Mouse (Mus musculus) brain, embryonic 14.5 days (tissue): ENCODE data around the gene H2-Ab1.

Source experiments
- CTCF ChIP-seq: fragments of 200-500 bp; IDR thresholded peaks from 2 replicates; pipeline ENCODE4 v1.5.1; 2012; ENCODE audit warnings: inconsistent platforms, mild to moderate bottlenecking, moderate library complexity, borderline replicate concordance; ENCODE audit not compliant: insufficient read depth, insufficient read length; ENCODE audit errors: extremely low read depth
- POLR2A ChIP-seq: fragments of 200-500 bp; IDR thresholded peaks from 2 replicates; pipeline ENCODE4 v1.6.1; 2012; ENCODE audit warnings: mild to moderate bottlenecking, inconsistent platforms, borderline replicate concordance; ENCODE audit not compliant: poor library complexity, insufficient read depth, insufficient read length, severe bottlenecking; ENCODE audit errors: extremely low read depth

DNA sequence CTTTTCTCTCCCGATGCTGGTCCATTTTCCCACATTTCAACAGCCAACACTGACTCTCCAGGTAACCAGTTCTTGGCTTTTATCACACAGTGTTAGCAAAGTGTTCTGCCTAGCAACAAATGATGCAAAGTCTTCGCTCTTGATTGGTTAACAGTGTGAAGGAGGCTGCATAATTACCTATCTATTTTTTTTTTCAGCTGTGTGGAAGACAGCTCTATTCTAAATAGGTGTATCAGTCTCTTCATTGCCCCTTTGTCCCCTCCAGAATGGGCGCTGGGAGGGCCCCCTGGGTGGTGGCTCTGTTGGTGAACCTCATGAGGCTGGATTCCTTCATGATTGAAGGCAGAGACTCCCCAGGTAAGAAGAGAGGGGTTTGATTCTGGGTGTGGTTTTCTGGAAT is 18.8 kb upstream of the H2-Ab1 start, which contains the start of gene H2-Ob:
- TF ChIP-seq POLR2A (no peak), CTCF (no peak)
